Mouse (Mus musculus): ENCODE data around the gene Klhdc7a. TPM values are rescaled to one million over a fixed set of nuclear protein-coding genes. Genes with fewer than 3 reads are reported as not detected.

Klhdc7a gene
- not detected for total RNA-seq (2023)

GRCm38 (mm10) chr4:139967922-139968321 is at the start of gene Klhdc7a:
Klhdc7a (minus strand) TSS chr4:139968026.

Other genes starting within 250 kb of the Klhdc7a start
- not detected for gene Pax7, start 134.5 kb downstream of the Klhdc7a start, total RNA-seq (2023)